Mouse (Mus musculus): ENCODE data around the gene Trp53i11. TPM values are rescaled to one million over a fixed set of nuclear protein-coding genes. Genes with fewer than 3 reads are reported as not detected.

The Trp53i11 gene
- polyA plus RNA-seq, 1 experiment from 2014 or later = 30.5 TPM

DNA sequence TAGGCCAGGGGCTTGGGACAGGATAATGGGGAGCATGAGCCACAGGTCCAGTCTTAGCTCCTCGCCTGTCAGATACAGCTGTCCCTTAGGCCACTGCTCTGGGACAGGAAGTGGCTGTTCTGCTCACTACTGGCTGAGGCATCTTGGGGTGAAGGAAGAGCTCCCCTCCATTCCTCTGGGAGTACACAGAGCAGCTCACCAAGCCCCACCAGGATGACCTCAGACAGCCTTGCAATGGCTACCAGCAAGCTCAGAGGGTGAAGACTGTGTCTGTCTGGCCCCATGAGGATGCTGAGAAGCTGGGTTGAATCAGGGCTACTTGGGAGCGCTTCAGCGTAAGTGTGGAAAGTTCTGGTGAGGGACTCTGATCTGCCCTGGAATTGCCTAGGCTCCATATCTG is 14.6 kb downstream of the Trp53i11 start:
- Histone ChIP-seq H3K27ac (replicated peaks in 1 of 2; ENCODE audit: control insufficient read depth in 1 of 2, insufficient read depth in 1 of 2, low read depth in 2 of 2, low read length in 2 of 2) (no peak overlapping the region), H3K27me3 (ENCODE audit: control insufficient read depth, insufficient read depth, low read length) (no peaks in the 10 kb centered on the region), H3K9ac (ENCODE audit: low read length) (no peak overlapping the region), H3K36me3 (ENCODE audit: control insufficient read depth, insufficient read depth, low read length) (peaks cover 42% of the 10 kb centered on the region), H3K9me3 (ENCODE audit: control insufficient read depth, low read length) (no peaks in the 10 kb centered on the region), H3K4me3 (ENCODE audit: control insufficient read depth in 1 of 2, insufficient read depth in 1 of 2, low read depth in 1 of 2, low read length in 2 of 2) (no peak overlapping the region), H3K4me2 (ENCODE audit: low read length) (no peak overlapping the region), H3K4me1 (ENCODE audit: control insufficient read depth in 2 of 2, insufficient read depth in 2 of 2, low read length in 2 of 2) (peaks cover 10 to 20% of the 10 kb centered on the region in 2 experiments; a peak in 2 of 4 replicates)
- 87% methylated on average over 3 of the region's 3 CpGs for WGBS
- no peak for ATAC-seq (ENCODE audit: insufficient number of reproducible peaks, insufficient read depth, low FRiP score, low read depth)

DNA sequence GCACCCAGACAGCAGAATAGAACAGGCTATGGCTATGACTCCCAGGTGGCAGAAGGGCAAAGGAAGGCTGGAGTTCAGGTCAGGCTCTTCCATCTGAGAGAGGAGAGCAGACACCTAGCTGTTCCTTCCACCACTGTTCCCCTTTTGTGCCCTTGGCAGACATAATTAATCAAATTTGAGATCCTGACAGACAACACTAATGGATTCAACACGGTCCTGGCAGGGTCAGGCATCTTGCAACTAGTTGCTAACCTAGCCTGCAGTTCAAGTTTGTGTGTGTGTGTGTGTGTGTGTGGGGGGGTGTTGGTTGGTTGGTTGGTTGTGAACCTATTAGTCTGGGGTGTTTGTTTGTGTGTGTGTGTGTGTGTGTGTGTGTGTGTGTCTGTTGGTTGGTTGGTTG is 15.4 kb downstream of the Trp53i11 start:
- Histone ChIP-seq H3K4me3 (ENCODE audit: control insufficient read depth in 1 of 2, insufficient read depth in 1 of 2, low read depth in 1 of 2, low read length in 2 of 2) (no peak overlapping the region), H3K4me2 (ENCODE audit: low read length) (no peak overlapping the region), H3K36me3 (ENCODE audit: control insufficient read depth, insufficient read depth, low read length) (peaks cover 50% of the 10 kb centered on the region), H3K9me3 (ENCODE audit: control insufficient read depth, low read length) (no peaks in the 10 kb centered on the region), H3K9ac (ENCODE audit: low read length) (no peak overlapping the region), H3K4me1 (ENCODE audit: control insufficient read depth in 2 of 2, insufficient read depth in 2 of 2, low read length in 2 of 2) (peaks cover 10 to 20% of the 10 kb centered on the region in 2 experiments; a peak in 2 of 4 replicates), H3K27me3 (ENCODE audit: control insufficient read depth, insufficient read depth, low read length) (no peaks in the 10 kb centered on the region), H3K27ac (replicated peaks in 1 of 2; ENCODE audit: control insufficient read depth in 1 of 2, insufficient read depth in 1 of 2, low read depth in 2 of 2, low read length in 2 of 2) (no peak overlapping the region)
- no peak for ATAC-seq (ENCODE audit: insufficient number of reproducible peaks, insufficient read depth, low FRiP score, low read depth)
- WGBS = 75% methylated on average over 1 of the region's 1 CpGs

DNA sequence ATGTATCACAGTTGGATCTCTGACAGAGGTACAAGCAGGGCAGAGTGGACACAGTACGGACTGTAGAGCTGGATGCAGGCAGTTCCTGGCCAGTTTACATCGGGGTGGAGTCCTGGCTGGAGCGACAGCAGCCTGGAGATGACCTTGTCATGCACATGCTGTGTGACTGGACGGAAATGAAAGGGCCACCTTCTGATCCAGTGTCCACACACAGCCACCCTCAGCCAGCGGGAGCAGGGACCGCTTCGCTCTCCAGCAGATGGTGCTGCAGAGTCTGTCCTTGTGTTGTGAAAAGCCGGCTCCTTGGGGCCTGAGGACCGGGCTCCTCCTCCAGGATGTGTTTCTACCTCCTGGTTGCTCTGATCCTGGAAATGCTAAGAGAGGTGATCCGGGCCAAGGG is 16.3 kb downstream of the Trp53i11 start:
- no peak overlapping the region for H3K4me3 ChIP-seq (ENCODE audit: control insufficient read depth in 1 of 2, insufficient read depth in 1 of 2, low read depth in 1 of 2, low read length in 2 of 2)
- H3K36me3 ChIP-seq (ENCODE audit: control insufficient read depth, insufficient read depth, low read length) = peaks cover 59% of the 10 kb centered on the region
- no peak overlapping the region for H3K9ac ChIP-seq (ENCODE audit: low read length)
- peaks cover 10 to 20% of the 10 kb centered on the region in 2 experiments; a peak in 2 of 4 replicates for H3K4me1 ChIP-seq (ENCODE audit: control insufficient read depth in 2 of 2, insufficient read depth in 2 of 2, low read length in 2 of 2)
- no peak overlapping the region for H3K27ac ChIP-seq (replicated peaks in 1 of 2; ENCODE audit: control insufficient read depth in 1 of 2, insufficient read depth in 1 of 2, low read depth in 2 of 2, low read length in 2 of 2)
- H3K27me3 ChIP-seq (ENCODE audit: control insufficient read depth, insufficient read depth, low read length) = no peaks in the 10 kb centered on the region
- H3K9me3 ChIP-seq (ENCODE audit: control insufficient read depth, low read length) = no peaks in the 10 kb centered on the region
- H3K4me2 ChIP-seq (ENCODE audit: low read length) = no peak overlapping the region
- no peak for ATAC-seq (ENCODE audit: insufficient number of reproducible peaks, insufficient read depth, low FRiP score, low read depth)
- WGBS = 22% methylated on average over 10 of the region's 10 CpGs

DNA sequence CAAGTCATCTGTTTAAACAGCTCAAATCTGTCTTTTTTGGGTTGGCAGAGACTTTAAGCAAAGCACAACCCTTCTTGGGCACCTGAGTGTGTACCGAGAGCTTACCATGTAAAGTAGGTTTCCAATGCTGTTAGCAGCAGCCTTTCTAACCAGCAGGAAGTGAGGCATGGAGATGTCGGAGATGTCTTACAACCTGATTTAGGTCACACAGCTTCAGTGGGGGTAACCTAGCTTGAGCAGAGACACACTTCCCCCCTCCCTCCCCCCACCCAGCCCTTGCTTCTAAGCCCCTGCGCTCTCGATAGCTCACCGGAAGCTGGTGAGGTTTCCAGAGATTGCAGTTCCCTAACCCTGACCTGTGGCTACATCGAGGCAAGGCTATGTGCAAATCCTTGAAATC is 17.2 kb downstream of the Trp53i11 start:
- WGBS = 87% methylated on average over 6 of the region's 6 CpGs
- no peaks in the 10 kb centered on the region for H3K9me3 ChIP-seq (ENCODE audit: control insufficient read depth, low read length)

DNA sequence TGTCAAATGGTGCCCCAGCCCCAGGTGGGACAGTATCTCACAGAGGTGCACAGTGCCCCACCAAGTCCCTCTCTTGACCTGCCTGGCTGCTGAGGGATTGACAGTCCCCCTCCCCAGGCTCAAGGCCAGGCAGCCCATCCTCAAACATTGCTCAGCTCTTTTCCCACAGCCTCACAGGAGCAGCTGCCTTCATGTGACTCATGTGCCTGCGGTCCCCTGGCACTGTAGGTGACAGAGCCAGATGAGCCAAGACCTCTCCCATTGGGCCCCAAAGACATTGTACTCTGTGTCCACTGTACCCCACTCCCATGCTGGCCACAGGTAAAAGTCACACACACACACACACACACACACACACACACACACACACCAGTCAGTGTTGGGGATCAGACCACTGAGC is 18.8 kb downstream of the Trp53i11 start:
- WGBS = 100% methylated on average over 1 of the region's 1 CpGs
- Histone ChIP-seq H3K4me3 (ENCODE audit: control insufficient read depth in 1 of 2, insufficient read depth in 1 of 2, low read depth in 1 of 2, low read length in 2 of 2) (no peak overlapping the region), H3K4me2 (ENCODE audit: low read length) (no peak overlapping the region), H3K9me3 (ENCODE audit: control insufficient read depth, low read length) (no peaks in the 10 kb centered on the region), H3K36me3 (ENCODE audit: control insufficient read depth, insufficient read depth, low read length) (peaks cover 77% of the 10 kb centered on the region), H3K27ac (replicated peaks in 1 of 2; ENCODE audit: control insufficient read depth in 1 of 2, insufficient read depth in 1 of 2, low read depth in 2 of 2, low read length in 2 of 2) (no peak overlapping the region), H3K4me1 (ENCODE audit: control insufficient read depth in 2 of 2, insufficient read depth in 2 of 2, low read length in 2 of 2) (peaks cover 0 to under 1% of the 10 kb centered on the region in 2 experiments; a peak in 1 of 4 replicates), H3K27me3 (ENCODE audit: control insufficient read depth, insufficient read depth, low read length) (no peaks in the 10 kb centered on the region), H3K9ac (ENCODE audit: low read length) (no peak overlapping the region)
- ATAC-seq (ENCODE audit: insufficient number of reproducible peaks, insufficient read depth, low FRiP score, low read depth) = no peak

More for the DNA sequence above, 17.2 kb downstream of the Trp53i11 start:
- peaks cover 65% of the 10 kb centered on the region for H3K36me3 ChIP-seq (ENCODE audit: control insufficient read depth, insufficient read depth, low read length)
- peaks cover 9 to 13% of the 10 kb centered on the region in 2 experiments; a peak in 2 of 4 replicates for H3K4me1 ChIP-seq (ENCODE audit: control insufficient read depth in 2 of 2, insufficient read depth in 2 of 2, low read length in 2 of 2)
- no peak overlapping the region for H3K9ac ChIP-seq (ENCODE audit: low read length)
- no peak overlapping the region for H3K4me3 ChIP-seq (ENCODE audit: control insufficient read depth in 1 of 2, insufficient read depth in 1 of 2, low read depth in 1 of 2, low read length in 2 of 2)
- H3K27me3 ChIP-seq (ENCODE audit: control insufficient read depth, insufficient read depth, low read length) = no peaks in the 10 kb centered on the region
- H3K27ac ChIP-seq (replicated peaks in 1 of 2; ENCODE audit: control insufficient read depth in 1 of 2, insufficient read depth in 1 of 2, low read depth in 2 of 2, low read length in 2 of 2) = no peak overlapping the region
- ATAC-seq (ENCODE audit: insufficient number of reproducible peaks, insufficient read depth, low FRiP score, low read depth) = no peak
- no peak overlapping the region for H3K4me2 ChIP-seq (ENCODE audit: low read length)

DNA sequence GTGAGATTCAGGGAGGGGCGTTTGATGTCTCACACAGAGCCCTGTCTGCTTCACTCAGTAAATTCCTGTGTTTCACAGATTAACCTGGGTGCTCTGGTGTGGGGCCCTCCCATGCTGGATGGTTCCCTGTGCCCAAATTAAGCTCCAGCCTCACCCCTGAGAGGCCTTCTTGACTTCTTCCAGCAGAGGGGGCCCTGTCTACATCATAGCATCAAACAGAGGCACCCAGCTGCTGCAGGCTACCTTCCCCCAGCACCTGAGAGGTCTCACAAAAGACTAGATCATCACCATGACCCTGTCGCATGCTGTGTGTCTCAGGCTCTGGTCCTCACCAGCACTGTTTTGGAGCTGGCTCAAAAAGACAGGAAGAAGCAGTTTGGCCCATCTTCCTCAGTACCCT is 25.0 kb downstream of the Trp53i11 start:
- WGBS = 71% methylated on average over 2 of the region's 2 CpGs
- no peaks in the 10 kb centered on the region for H3K9me3 ChIP-seq (ENCODE audit: control insufficient read depth, low read length)
- no peak overlapping the region for H3K9ac ChIP-seq (ENCODE audit: low read length)
- no peaks in the 10 kb centered on the region for H3K27me3 ChIP-seq (ENCODE audit: control insufficient read depth, insufficient read depth, low read length)
- no peak overlapping the region for H3K4me2 ChIP-seq (ENCODE audit: low read length)
- peaks cover 3 to 5% of the 10 kb centered on the region in 2 experiments for H3K4me1 ChIP-seq (ENCODE audit: control insufficient read depth in 2 of 2, insufficient read depth in 2 of 2, low read length in 2 of 2)
- no peak for ATAC-seq (ENCODE audit: insufficient number of reproducible peaks, insufficient read depth, low FRiP score, low read depth)
- no peak overlapping the region for H3K27ac ChIP-seq (replicated peaks in 1 of 2; ENCODE audit: control insufficient read depth in 1 of 2, insufficient read depth in 1 of 2, low read depth in 2 of 2, low read length in 2 of 2)
- peaks cover 47% of the 10 kb centered on the region for H3K36me3 ChIP-seq (ENCODE audit: control insufficient read depth, insufficient read depth, low read length)
- H3K4me3 ChIP-seq (ENCODE audit: control insufficient read depth in 1 of 2, insufficient read depth in 1 of 2, low read depth in 1 of 2, low read length in 2 of 2) = no peak overlapping the region

DNA sequence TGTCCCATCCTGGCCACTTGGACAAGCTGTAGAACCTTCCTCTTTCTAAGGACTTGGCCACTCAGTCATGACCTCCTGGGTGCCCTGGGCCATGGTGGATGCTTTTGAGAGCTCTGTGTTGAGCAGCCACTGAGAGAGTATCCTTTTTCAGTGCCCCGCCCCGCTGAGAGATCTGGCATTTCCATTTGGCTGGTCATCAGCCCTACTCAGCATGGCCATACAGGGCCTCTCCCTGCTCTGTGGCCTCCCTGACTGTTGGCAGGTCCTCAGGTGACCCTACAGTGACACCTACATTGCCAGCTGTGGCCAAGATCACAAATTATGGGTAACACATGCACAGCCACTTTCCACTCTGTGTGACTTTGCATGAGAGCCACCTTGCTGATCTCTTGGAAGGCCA is 25.5 kb downstream of the Trp53i11 start:
- Histone ChIP-seq H3K4me2 (ENCODE audit: low read length) (no peak overlapping the region), H3K9me3 (ENCODE audit: control insufficient read depth, low read length) (no peaks in the 10 kb centered on the region), H3K4me3 (ENCODE audit: control insufficient read depth in 1 of 2, insufficient read depth in 1 of 2, low read depth in 1 of 2, low read length in 2 of 2) (no peak overlapping the region), H3K27me3 (ENCODE audit: control insufficient read depth, insufficient read depth, low read length) (no peaks in the 10 kb centered on the region), H3K9ac (ENCODE audit: low read length) (no peak overlapping the region), H3K36me3 (ENCODE audit: control insufficient read depth, insufficient read depth, low read length) (peaks cover 42% of the 10 kb centered on the region), H3K4me1 (ENCODE audit: control insufficient read depth in 2 of 2, insufficient read depth in 2 of 2, low read length in 2 of 2) (peaks cover 7 to 8% of the 10 kb centered on the region in 2 experiments), H3K27ac (replicated peaks in 1 of 2; ENCODE audit: control insufficient read depth in 1 of 2, insufficient read depth in 1 of 2, low read depth in 2 of 2, low read length in 2 of 2) (no peak overlapping the region)
- ATAC-seq (ENCODE audit: insufficient number of reproducible peaks, insufficient read depth, low FRiP score, low read depth) = no peak
- 89% methylated on average over 2 of the region's 2 CpGs for WGBS

DNA sequence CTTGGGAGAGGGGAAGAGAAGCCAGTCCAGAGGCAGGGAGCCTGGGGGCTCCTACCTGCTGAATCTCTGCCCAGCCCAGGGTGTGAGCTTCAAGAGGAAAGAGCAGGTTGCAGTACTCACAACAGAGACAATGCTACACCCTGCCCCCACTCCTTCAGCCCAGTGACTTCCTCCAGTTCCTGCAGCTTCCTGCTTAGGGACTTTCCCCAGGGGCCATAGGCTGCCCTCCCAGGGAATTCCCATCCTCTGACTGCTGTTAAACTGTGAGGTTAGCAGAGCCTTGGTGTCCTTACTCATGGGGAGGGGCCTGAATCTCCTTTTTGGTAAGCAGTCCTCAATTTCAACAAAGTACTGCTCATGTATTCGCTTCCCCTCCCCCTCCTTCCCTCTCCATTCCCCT is 26.8 kb downstream of the Trp53i11 start:
- Histone ChIP-seq H3K27me3 (ENCODE audit: control insufficient read depth, insufficient read depth, low read length) (no peaks in the 10 kb centered on the region), H3K4me3 (ENCODE audit: control insufficient read depth in 1 of 2, insufficient read depth in 1 of 2, low read depth in 1 of 2, low read length in 2 of 2) (no peak overlapping the region), H3K4me2 (ENCODE audit: low read length) (no peak overlapping the region), H3K36me3 (ENCODE audit: control insufficient read depth, insufficient read depth, low read length) (peaks cover 30% of the 10 kb centered on the region), H3K4me1 (ENCODE audit: control insufficient read depth in 2 of 2, insufficient read depth in 2 of 2, low read length in 2 of 2) (peaks cover 7 to 20% of the 10 kb centered on the region in 2 experiments), H3K9ac (ENCODE audit: low read length) (no peak overlapping the region), H3K27ac (replicated peaks in 1 of 2; ENCODE audit: control insufficient read depth in 1 of 2, insufficient read depth in 1 of 2, low read depth in 2 of 2, low read length in 2 of 2) (no peak overlapping the region), H3K9me3 (ENCODE audit: control insufficient read depth, low read length) (no peaks in the 10 kb centered on the region)
- peak; percentile 33; the same call in 1 of the 2 replicates for ATAC-seq (ENCODE audit: insufficient number of reproducible peaks, insufficient read depth, low FRiP score, low read depth)
- 40% methylated on average over 1 of the region's 1 CpGs for WGBS

All from heart, embryonic 14.5 days (tissue).